Mouse (Mus musculus): ENCODE data around the gene 2010111I01Rik.

The 2010111I01Rik gene

DNA sequence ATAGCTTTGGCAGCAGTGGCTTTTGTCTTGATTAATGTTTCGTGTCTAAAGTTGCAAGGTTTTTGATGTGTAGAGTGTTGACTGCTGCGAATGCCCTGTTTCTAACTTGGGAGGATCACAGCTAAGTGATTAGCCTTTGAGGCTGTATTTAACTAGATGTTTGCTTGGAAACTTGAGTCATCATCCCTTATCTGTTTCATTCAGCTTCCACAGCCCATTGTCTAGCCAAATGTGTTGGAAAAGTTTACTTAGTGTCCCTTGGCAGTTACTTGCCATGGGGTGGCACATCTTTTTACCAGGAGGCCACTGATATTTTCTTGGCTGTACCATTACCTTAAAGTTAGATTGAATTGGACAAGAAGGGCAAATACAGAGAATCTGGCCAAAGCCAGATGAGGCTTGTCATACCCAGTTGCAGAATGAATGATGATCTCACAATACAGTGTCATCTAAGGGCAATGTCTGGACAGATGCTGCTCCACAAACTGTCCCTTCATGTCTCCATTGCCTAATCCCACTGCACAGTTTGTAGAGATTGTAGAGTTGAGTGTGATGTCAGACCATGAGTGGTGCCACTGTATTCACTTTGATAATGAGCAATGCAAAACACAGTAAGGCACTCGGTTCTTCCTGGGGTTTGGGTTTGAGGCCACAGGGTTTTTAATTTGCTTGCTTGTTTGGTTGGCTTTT is 152.9 kb downstream of the 2010111I01Rik start:
- no peak for DNase-seq

- DNase-seq, result no peak
These were observed 154.0 kb downstream of the 2010111I01Rik start for GRCm38 (mm10) chr13:63118682-63119081.

DNA sequence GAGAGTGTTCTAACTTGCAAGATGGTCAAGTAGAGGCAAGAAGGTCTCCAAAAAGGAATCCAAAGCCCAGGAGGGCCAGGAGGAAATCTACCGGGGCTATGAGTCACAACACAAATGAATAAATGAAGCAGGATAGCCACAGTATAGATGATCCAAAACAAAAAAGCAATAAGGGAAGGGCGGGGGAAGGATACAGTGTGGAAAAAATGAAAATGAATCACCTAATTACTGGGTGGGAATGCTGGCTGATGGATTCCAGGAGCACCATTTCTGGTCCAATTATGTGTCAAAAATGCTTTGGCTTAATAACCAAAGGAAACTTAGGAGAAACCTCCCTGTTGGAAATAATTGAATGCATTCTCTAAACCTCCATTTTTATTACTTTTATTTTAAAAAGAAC is 155.6 kb downstream of the 2010111I01Rik start:
- DNase-seq, result no peak

DNA sequence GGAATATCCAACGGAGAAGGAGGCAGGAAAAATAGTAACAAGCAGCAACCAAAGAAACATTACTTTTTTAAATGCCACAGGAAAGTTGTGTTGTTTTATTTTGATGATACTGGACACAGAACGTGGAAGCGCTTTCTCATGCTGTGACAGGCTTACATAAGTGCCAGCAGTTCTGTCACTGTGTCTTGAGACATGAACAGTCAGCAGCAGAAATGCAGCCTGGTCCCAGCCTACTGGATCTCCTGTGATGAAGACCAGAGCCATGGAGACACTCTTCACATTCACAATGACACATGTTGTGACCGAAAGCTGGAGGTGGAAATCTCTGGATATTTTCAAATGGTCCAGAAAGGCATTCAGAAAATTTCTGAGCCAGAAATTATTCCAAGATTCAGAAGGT is 157.1 kb downstream of the 2010111I01Rik start:
- DNase-seq, result no peak

- no peak for DNase-seq
These were observed 161.5 kb downstream of the 2010111I01Rik start for GRCm38 (mm10) chr13:63126206-63126605.

- no peak for DNase-seq
These were observed 162.8 kb downstream of the 2010111I01Rik start for GRCm38 (mm10) chr13:63127516-63127915.

GRCm38 (mm10) chr13:63134879-63135421 is 170.3 kb downstream of the 2010111I01Rik start:
- DNase-seq, result no peak

DNA sequence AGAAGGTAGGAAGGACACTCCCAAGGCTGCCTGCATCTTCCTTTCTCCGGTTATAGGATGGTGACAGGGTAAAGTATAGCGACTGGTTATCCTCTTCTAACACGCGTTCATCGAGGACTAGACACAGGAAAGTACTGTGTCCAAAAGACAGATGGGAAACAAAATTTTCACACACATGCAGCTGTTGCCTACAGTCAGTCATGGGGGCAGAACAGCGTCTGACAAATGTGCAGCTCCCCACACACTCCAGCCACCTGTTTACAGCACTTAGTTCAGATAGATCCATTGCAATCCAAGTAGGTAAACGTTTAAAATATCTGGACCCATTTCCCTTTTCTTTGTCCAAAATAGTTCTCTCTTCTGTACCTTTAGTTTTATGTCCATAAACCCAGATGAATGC is 171.3 kb downstream of the 2010111I01Rik start:
- no peak for DNase-seq

DNA sequence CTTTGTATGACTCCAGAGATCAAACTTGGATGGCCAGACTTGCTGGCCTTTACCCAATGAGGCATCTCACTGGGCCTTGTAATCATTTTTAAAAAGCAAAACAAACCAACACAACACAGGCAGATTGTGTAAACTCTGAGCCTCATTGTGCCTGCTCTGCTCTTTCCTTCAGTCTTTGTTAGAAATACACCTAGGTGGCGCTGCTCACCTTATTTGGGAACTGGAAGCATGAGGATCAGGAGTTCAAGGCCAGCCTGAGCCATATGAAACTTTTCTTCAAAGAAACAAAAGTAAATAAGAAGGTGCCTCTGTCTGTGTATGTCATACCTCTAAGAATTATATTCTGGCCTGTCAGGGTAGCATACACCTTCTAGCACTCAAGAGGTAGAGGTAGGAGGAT is 172.1 kb downstream of the 2010111I01Rik start:
- DNase-seq, result no peak

DNA sequence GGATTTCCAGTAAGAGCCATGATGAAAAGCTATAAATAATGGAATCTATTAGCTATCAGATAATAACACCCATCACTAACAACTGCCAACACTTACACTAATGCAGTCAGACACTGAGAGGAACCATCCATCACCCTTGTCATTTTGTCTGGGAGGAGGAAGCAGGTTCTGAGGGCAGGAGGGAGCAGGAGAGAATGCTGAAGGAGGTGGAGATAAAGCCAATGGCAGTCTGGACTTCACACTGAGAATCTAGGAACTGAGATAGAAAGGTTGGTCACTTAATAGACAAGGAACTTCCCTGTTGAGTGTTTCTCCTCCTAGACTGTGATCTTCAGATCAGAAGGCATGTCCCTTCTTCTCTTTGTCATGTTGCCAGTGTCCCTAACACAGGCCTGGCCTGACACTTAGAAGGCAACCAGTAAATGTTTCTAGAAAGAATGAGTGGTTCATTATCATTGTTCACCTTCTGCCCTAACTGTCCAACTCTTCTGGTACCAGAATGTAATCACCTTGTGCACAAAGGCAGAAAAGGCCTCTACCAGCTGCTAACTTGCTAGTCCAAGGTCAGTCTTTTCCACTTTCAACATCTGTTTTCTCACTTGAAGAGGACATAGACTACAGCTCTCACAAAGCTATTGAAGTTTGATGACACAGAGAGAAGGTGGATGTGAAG is 173.8 kb downstream of the 2010111I01Rik start:
- DNase-seq, result no peak

DNA sequence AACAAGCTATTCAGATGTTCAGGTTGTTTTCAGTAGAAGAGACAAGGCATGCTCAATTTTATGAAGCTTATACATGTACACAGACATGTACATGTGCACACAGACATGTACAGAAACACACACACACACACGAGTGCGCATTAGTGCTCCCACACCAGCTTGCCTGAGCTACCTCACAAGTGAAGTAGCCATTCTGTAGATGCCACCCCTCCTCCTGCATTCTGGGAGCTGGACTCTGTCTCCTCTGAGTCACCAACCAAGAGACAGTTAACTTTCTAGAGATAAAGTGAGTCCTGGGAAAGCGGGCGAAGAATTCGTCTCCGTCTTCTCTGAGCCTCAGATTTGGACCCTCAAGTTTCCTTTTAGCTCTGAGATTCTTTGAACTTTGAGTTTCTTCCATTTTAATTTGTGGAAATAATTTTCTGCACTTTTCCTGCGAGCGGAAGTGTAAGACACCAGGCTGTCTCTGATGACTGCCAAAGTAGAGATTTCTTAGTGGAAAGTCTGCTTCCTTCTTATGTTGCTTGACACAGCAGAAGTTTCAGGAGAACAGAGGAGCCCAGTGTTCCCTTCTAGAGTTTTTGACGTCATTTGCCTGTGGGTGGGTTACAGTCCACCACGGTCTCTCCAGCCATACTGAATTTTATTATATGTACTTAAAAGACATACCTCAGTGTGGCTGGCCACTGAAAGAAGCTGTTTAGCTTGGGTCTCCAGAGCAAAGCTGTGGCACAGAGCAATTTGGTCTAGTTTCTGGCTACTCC is 175.0 kb downstream of the 2010111I01Rik start:
- no peak for DNase-seq

DNA sequence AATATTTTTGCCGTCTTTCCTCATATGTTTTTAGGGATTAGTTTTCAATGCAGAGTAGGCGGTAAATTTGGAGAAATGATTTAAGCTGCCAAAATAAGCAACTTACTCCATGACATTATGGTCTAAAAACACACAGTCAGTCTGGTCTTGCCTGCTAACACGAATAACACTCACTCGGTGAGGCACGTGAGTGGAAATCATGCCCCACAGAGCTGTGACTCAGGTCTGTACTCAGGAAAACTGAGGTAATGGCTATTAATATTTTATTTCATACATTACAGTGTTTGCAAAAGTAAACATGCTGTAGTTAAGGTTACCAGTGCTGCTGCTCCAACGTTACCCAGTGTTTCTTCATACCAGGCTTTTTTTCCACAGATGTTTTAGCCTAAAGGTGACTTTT is 176.1 kb downstream of the 2010111I01Rik start:
- no peak for DNase-seq

DNA sequence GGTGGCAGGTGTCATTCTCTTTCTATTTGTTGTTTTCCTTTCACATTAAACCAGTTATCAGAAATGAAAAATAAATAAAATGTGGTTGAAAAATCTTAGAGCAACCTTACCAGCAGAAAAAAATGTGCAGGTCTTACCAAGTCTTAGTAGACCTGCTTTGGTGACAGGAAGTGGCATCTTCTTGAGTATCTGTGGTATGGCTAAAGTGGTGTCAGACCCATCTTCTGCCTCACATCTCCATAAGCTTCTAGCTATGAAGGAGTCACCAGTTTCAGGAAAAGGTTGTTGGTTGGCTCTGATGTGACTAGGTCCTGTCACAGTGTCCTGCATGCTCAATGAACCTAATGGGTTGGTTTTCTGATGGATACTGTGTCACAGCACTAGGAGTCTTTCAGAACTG is 176.6 kb downstream of the 2010111I01Rik start:
- no peak for DNase-seq

GRCm38 (mm10) chr13:63146604-63147188 is 182.0 kb downstream of the 2010111I01Rik start:
- DNase-seq, result no peak

DNA sequence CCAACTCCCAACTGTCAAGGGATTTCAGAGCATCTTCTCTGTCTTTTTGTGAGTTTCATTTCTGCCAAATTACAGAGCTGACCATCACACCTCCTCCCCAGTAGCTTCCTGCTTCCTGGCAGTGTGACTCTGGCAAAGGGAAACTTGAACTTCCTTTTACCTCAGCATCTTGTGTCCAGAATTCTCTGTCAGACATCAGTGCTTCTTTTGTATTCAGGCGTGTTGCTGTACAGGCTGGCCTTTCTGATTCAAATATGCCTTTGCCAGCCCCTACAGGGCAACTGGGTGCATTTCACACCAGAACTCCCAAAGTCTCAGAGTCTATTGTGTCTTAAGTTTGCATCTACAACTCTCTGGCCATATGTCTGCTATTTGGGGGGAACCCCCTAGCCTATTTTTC is 183.5 kb downstream of the 2010111I01Rik start:
- no peak for DNase-seq

- DNase-seq, result no peak
These were observed 185.9 kb downstream of the 2010111I01Rik start for GRCm38 (mm10) chr13:63150470-63151020.

DNA sequence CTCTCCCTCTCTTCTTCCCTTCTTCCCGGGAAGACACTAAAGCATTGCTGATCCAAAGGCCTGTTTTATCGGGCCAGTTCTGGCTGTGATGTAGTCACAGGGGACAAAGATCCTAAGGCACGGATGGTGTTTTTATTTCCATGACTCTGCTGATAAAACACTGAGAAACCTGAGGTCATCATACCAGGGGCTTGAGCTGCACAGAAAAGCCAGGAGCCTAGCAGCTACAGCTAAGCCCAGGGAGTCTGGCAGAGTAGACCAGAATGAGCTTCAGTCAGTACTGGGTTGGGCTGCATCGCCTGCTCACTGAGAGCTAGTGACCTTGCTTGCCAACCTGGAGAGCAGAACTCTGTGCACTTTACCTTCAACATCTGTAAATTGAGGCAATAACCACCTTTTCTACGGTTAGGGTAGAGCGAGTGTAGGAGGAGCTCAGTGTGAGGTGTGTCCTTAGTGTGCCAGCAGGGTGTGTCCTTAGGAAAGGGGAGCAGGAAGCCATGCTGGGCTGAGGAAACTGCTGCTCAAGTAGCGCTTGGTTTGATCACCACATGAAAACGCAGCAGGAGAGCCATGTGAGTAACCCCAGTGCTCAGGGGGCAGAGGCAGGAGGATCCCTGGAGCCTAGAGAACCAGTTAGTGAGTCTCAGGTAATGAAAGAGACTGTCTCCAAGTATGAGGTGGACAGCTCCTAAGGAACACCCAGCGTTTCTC is 186.5 kb downstream of the 2010111I01Rik start:
- no peak for DNase-seq

GRCm38 (mm10) chr13:63152498-63152897 is 187.8 kb downstream of the 2010111I01Rik start:
- no peak for DNase-seq

DNA sequence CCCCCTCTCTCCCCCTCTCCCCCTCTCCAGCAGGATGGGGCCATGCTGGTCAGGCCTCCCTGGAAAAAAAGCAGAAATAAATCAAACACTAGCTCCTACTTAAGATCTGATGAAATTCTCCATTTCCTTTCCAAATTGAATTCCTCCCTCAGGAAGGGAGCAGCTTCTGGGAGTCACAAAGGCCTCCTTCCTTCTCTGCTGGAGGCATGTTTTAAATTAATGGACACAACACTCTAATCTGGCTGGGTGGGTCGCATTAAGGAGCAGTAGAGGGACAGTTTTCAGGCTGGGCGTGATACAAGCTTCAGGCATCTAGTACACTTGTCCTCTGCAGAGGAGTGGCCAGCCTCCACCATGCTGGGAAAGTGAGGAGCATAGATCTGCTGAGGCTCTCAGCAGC is 188.7 kb downstream of the 2010111I01Rik start:
- DNase-seq, result peak; percentile 31 to 53

- peak; percentile 65 to 86 for DNase-seq
These were observed 190.3 kb downstream of the 2010111I01Rik start for GRCm38 (mm10) chr13:63154851-63155571.

DNA sequence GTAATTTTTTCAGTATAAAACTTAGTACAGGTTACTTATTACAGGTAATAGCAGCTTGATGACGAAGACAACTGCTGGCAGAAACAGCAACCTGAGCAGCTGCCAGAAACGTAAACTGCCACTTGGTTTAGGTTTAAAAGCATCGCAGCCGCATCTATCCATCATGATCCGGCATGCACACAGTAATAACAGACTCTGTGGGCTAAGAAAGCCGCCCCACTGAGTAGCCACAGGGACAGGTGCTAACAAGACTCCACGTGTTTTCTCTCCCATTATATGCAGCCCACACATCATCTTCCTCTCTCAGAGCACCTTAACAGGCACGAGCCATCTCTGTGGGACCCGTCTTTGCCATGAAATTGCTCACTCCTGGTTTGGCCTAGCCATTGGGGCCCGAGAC is 191.6 kb downstream of the 2010111I01Rik start:
- no peak for DNase-seq
